Mouse (Mus musculus) stomach, embryonic 15.5 days (tissue): ENCODE data around the gene Pkd1. TPM values are rescaled to one million over a fixed set of nuclear protein-coding genes. Genes with fewer than 3 reads are reported as not detected.

ENCODE experiments used
- ATAC-seq: fragments of 200-750 bp; cut with Nextera tagmentation; 2 replicates; pipeline ENCODE4 v1.8.0; 2017; ENCODE audit warnings: low read depth, moderate number of reproducible peaks, moderate TSS enrichment; ENCODE audit not compliant: insufficient read depth, low FRiP score
- H3K27ac ChIP-seq: fragments of 300-500 bp; sonication (generic); 2 replicates; pipeline ENCODE4 v1.5.1; 2015; ENCODE audit warnings: mild to moderate bottlenecking, inconsistent platforms
- H3K27me3 ChIP-seq: fragments of 300-500 bp; sonication (generic); replicated peaks from 2 replicates; pipeline ENCODE4 v1.6.1; 2015; ENCODE audit warnings: inconsistent platforms
- H3K36me3 ChIP-seq: fragments of 300-500 bp; sonication (generic); 2 replicates; pipeline ENCODE4 v1.6.1; 2015; ENCODE audit warnings: inconsistent platforms
- H3K4me1 ChIP-seq: fragments of 300-500 bp; sonication (generic); 2 replicates; pipeline ENCODE4 v1.6.1; 2015; ENCODE audit warnings: inconsistent platforms
- H3K4me2 ChIP-seq: fragments of 300-500 bp; sonication (generic); 2 replicates; pipeline ENCODE4 v1.6.1; 2015; ENCODE audit warnings: mild to moderate bottlenecking, inconsistent platforms
- H3K4me3 ChIP-seq: fragments of 300-500 bp; sonication (generic); replicated peaks from 2 replicates; pipeline ENCODE4 v1.5.1; 2015; ENCODE audit warnings: inconsistent platforms
- H3K9ac ChIP-seq: fragments of 300-500 bp; sonication (generic); 2 replicates; pipeline ENCODE4 v1.6.1; 2015; ENCODE audit warnings: inconsistent platforms
- H3K9me3 ChIP-seq: fragments of 300-500 bp; sonication (generic); 2 replicates; pipeline ENCODE4 v1.6.1; 2016; ENCODE audit warnings: inconsistent platforms
- WGBS: fragments of 180-500 bp; shearing (Covaris S2); methylation state at CpG from one replicate; pipeline ENCODE4 v1.1.7; 2015; 5-methylcytosine and 5-hydroxymethylcytosine counted together
- polyA plus RNA-seq: library from polyadenylated mRNA; unstranded; fragments of >200 nt; fragmentation: Nextera tagmentation; extraction: Ambion mirVana; gene quantifications from 2 replicates; pipeline ENCODE4 v1.2.1, GENCODE M21; 2015

The Pkd1 gene
- polyA plus RNA-seq, 1 experiment from 2014 or later: 27.3 TPM

GRCm38 (mm10) chr17:24558600-24559099 lies 9.0 kb downstream of the Pkd1 start:
- Histone ChIP-seq H3K4me2 (0 out of 2 replicates have a peak overlapping the region, but pooled peaks have one; percentile 11), H3K27me3 (no peaks in the 10 kb centered on the region), H3K4me1 (peaks cover 35% of the 10 kb centered on the region), H3K9me3 (no peaks in the 10 kb centered on the region), H3K9ac (no peak overlapping the region), H3K4me3 (no peak overlapping the region), H3K36me3 (no peaks in the 10 kb centered on the region), H3K27ac (peak overlapping the region; percentile 81)
- 36% methylated on average over 4 of the region's 4 CpGs for WGBS
- ATAC-seq: peak; percentile 56; the same call in 1 of the 2 replicates

- Histone ChIP-seq H3K36me3 (no peaks in the 10 kb centered on the region), H3K4me3 (no peak overlapping the region), H3K4me2 (0 out of 2 replicates have a peak overlapping the region, but pooled peaks have one; percentile 1), H3K27me3 (no peaks in the 10 kb centered on the region), H3K9me3 (no peaks in the 10 kb centered on the region), H3K4me1 (peaks cover 35% of the 10 kb centered on the region), H3K27ac (peak overlapping the region; percentile 81), H3K9ac (no peak overlapping the region)
- WGBS: 47% methylated on average over 3 of the region's 3 CpGs
- ATAC-seq: peak; percentile 57; the same call in 1 of the 2 replicates
Observed at GRCm38 (mm10) chr17:24559146-24559545, 9.5 kb downstream of the Pkd1 start.

DNA sequence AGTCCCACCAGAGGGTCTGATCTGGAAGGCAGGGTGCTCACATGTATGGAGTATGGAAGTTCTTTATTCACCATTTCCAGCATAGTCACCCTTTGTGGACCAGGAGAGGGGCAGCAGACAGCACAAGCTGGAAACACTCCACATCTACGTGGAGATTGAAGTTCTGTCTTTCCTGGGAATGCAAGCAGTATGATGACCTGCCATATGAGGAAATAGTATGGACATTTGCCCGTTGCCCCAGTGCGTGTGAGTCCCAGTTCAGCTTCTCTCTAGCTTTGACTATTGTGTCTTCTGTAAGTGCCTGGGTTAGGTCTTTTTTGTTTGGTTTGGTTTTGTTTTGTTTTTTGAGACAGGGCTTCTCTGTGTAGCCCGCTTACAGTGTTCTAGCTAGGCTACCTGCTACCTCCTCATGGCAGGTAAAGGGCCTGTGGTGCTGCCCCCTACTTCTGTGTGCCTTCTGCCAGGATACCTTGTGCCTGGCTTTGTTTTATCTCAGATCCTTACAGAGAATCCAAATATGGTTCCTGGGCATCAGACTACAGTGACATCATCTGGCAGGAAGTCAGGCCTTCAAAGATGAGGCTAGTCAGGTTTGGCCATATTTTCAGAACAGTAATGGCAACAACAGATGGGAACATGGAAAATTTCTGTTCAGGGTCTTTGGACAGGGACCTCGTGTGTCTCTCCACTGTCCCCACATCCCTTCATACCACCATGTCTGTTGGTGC lies 10.8 kb downstream of the Pkd1 start:
- Histone ChIP-seq H3K27me3 (no peaks in the 10 kb centered on the region), H3K4me2 (no peak overlapping the region), H3K9ac (no peak overlapping the region), H3K36me3 (peaks cover 4% of the 10 kb centered on the region), H3K27ac (no peak overlapping the region), H3K4me1 (peaks cover 41% of the 10 kb centered on the region), H3K9me3 (no peaks in the 10 kb centered on the region), H3K4me3 (no peak overlapping the region)
- WGBS: 83% methylated on average over 5 of the region's 5 CpGs
- no peak for ATAC-seq

- H3K36me3 ChIP-seq: peaks cover 9% of the 10 kb centered on the region
- no peak overlapping the region for H3K9ac ChIP-seq
- ATAC-seq: no peak
- WGBS: 95% methylated on average over 2 of the region's 2 CpGs
- no peaks in the 10 kb centered on the region for H3K9me3 ChIP-seq
- no peak overlapping the region for H3K27ac ChIP-seq
- H3K4me1 ChIP-seq: peaks cover 41% of the 10 kb centered on the region
- H3K27me3 ChIP-seq: no peaks in the 10 kb centered on the region
- H3K4me3 ChIP-seq: no peak overlapping the region
- no peak overlapping the region for H3K4me2 ChIP-seq
Observed at GRCm38 (mm10) chr17:24561592-24561991, 12.0 kb downstream of the Pkd1 start.

GRCm38 (mm10) chr17:24563638-24564037 lies 14.0 kb downstream of the Pkd1 start:
- Histone ChIP-seq H3K4me3 (no peak overlapping the region), H3K4me1 (peaks cover 27% of the 10 kb centered on the region), H3K4me2 (no peak overlapping the region), H3K36me3 (peaks cover 17% of the 10 kb centered on the region), H3K9ac (no peak overlapping the region), H3K27ac (no peak overlapping the region), H3K27me3 (no peaks in the 10 kb centered on the region), H3K9me3 (no peaks in the 10 kb centered on the region)
- 79% methylated on average over 5 of the region's 5 CpGs for WGBS
- no peak for ATAC-seq

DNA sequence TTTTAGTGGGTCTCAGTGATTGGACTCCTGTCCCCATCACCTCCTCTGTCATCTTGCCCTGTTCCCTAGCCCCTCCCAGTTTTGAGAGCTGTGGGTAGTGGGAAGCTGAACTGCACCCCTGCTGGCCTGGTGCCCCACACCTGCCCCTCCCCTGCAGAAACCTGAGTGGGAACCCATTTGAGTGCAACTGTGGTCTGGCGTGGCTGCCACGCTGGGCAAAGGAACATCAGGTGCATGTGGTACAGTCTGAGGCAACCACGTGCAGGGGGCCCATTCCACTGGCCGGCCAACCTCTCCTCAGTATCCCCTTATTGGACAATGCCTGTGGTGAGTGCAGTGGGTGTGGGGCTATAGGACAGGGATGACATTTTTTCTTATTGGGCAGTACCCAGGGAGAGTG lies 14.8 kb downstream of the Pkd1 start:
- Histone ChIP-seq H3K27me3 (no peaks in the 10 kb centered on the region), H3K4me3 (no peak overlapping the region), H3K4me2 (no peak overlapping the region), H3K4me1 (peaks cover 19% of the 10 kb centered on the region; the same call in 1 of the 2 replicates), H3K9ac (no peak overlapping the region), H3K27ac (no peak overlapping the region), H3K36me3 (peaks cover 21% of the 10 kb centered on the region), H3K9me3 (no peaks in the 10 kb centered on the region)
- 89% methylated on average over 4 of the region's 4 CpGs for WGBS
- no peak for ATAC-seq

- no peak overlapping the region for H3K4me3 ChIP-seq
- peaks cover 26% of the 10 kb centered on the region for H3K36me3 ChIP-seq
- H3K9ac ChIP-seq: no peak overlapping the region
- 82% methylated on average over 3 of the region's 3 CpGs for WGBS
- no peak overlapping the region for H3K27ac ChIP-seq
- H3K4me2 ChIP-seq: no peak overlapping the region
- H3K4me1 ChIP-seq: peaks cover 18% of the 10 kb centered on the region; the same call in 1 of the 2 replicates
- H3K9me3 ChIP-seq: no peaks in the 10 kb centered on the region
- no peaks in the 10 kb centered on the region for H3K27me3 ChIP-seq
- ATAC-seq: no peak
Observed at GRCm38 (mm10) chr17:24565092-24565491, 15.5 kb downstream of the Pkd1 start.

GRCm38 (mm10) chr17:24565792-24566191 lies 16.2 kb downstream of the Pkd1 start:
- H3K27ac ChIP-seq: no peak overlapping the region
- no peaks in the 10 kb centered on the region for H3K9me3 ChIP-seq
- H3K27me3 ChIP-seq: no peaks in the 10 kb centered on the region
- H3K9ac ChIP-seq: no peak overlapping the region
- no peak overlapping the region for H3K4me3 ChIP-seq
- no peak overlapping the region for H3K4me2 ChIP-seq
- no peak for ATAC-seq
- H3K4me1 ChIP-seq: peaks cover 18% of the 10 kb centered on the region; the same call in 1 of the 2 replicates
- 77% methylated on average over 3 of the region's 3 CpGs for WGBS
- H3K36me3 ChIP-seq: peaks cover 33% of the 10 kb centered on the region

DNA sequence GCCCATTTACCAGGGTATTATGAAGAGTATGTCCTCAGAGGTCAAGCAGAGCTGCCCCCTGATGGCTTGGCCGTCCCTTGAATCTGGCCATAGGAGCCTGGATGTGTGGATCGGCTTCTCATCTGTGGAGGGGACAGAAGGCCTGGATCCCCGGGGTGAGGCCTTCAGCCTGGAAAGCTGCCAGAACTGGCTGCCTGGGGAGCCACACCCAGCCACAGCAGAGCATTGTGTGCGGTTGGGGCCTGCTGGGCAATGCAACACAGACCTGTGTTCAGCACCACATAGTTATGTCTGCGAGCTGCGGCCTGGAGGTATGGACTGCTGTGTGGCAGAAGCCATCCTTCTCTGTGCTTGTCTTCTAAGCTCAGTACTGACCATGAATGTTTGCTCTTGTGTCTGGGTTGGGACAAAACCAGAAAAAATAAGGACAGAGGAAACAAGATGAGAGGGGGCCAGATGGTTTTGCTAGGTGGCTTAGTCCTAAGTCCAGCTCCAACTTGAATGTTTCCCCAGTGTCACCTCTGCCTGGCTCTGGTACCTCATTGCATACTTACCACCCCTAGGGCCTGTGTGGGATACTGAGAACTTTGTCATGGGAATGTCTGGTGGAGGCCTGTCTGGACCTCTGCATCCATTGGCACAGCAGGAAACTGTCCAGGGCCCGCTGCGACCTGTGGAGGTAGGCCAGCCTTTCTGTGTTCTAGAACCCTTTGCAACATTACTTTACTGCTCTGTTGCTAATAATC lies 17.6 kb downstream of the Pkd1 start:
- peak; percentile 64; the same call in 1 of the 2 replicates for ATAC-seq
- H3K9ac ChIP-seq: no peak overlapping the region
- no peak overlapping the region for H3K4me2 ChIP-seq
- H3K9me3 ChIP-seq: no peaks in the 10 kb centered on the region
- peaks cover 18% of the 10 kb centered on the region; the same call in 1 of the 2 replicates for H3K4me1 ChIP-seq
- H3K27me3 ChIP-seq: no peaks in the 10 kb centered on the region
- H3K27ac ChIP-seq: peak overlapping the region; percentile 19; the same call in 1 of the 2 replicates
- H3K36me3 ChIP-seq: peaks cover 37% of the 10 kb centered on the region
- WGBS: 49% methylated on average over 8 of the region's 8 CpGs
- H3K4me3 ChIP-seq: no peak overlapping the region

DNA sequence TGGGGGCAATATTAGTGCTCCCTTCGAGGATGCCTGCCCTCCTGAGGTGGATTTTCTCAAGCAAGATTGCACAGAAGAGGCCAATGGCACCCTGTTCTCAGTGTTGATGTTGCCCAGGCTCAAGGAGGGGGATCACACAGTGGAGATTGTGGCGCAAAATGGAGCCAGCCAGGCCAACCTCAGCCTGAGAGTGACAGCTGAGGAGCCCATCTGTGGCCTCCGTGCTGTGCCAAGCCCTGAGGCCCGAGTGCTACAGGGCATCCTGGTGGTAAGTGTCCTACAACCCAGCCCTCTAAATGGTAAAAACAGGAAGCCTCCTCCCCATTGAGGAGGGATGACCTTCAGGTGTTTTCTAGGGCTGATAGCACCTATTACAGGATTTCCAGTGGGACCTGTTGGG lies 20.2 kb downstream of the Pkd1 start:
- H3K36me3 ChIP-seq: peaks cover 59% of the 10 kb centered on the region
- WGBS: 92% methylated on average over 4 of the region's 4 CpGs
- ATAC-seq: no peak
- H3K9me3 ChIP-seq: no peaks in the 10 kb centered on the region
- no peak overlapping the region for H3K27ac ChIP-seq
- peaks cover 18% of the 10 kb centered on the region; the same call in 1 of the 2 replicates for H3K4me1 ChIP-seq
- no peaks in the 10 kb centered on the region for H3K27me3 ChIP-seq
- no peak overlapping the region for H3K9ac ChIP-seq
- no peak overlapping the region for H3K4me2 ChIP-seq
- no peak overlapping the region for H3K4me3 ChIP-seq

DNA sequence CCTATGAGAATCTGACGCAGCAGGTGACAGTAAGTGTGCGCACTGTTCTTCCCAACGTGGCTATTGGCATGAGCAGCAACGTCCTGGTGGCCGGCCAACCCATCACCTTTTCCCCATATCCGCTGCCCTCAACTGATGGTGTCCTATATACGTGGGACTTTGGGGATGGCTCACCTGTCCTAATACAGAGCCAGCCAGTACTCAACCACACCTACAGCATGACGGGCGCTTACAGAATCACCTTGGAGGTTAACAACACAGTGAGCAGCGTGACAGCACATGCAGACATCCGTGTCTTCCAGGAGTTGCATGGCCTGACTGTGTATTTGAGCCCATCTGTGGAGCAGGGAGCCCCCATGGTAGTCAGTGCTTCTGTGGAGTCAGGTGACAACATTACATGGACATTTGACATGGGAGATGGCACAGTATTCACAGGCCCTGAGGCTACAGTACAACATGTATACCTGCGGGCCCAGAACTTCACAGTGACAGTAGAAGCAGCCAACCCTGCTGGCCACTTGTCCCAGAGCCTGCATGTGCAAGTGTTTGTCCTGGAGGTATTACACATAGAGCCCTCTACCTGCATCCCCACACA lies 23.1 kb downstream of the Pkd1 start:
- 93% methylated on average over 12 of the region's 12 CpGs for WGBS
- no peak overlapping the region for H3K9ac ChIP-seq
- H3K27me3 ChIP-seq: no peaks in the 10 kb centered on the region
- ATAC-seq: no peak
- no peaks in the 10 kb centered on the region for H3K4me1 ChIP-seq
- no peaks in the 10 kb centered on the region for H3K9me3 ChIP-seq
- no peak overlapping the region for H3K27ac ChIP-seq
- H3K4me2 ChIP-seq: no peak overlapping the region
- H3K36me3 ChIP-seq: peaks cover 58% of the 10 kb centered on the region
- H3K4me3 ChIP-seq: no peak overlapping the region
